Mouse (Mus musculus): ENCODE measurements around the gene Ptpdc1.

Gene Ptpdc1

GRCm38 (mm10) chr13:48625433-48626184 lies at the start of gene Ptpdc1:
Gene Ptpdc1 (minus strand): TSS chr13:48625664.
- peak; percentile 97 for DNase-seq

- DNase-seq, result no peak
Measured at GRCm38 (mm10) chr13:48674609-48675008, 49.1 kb upstream of the Ptpdc1 start.

- peak; percentile 37 for DNase-seq
Measured at GRCm38 (mm10) chr13:48672312-48672840, 46.9 kb upstream of the Ptpdc1 start.

- peak; percentile 48 for DNase-seq
Measured at GRCm38 (mm10) chr13:48668976-48669534, 43.6 kb upstream of the Ptpdc1 start.

- DNase-seq, result no peak
Measured at GRCm38 (mm10) chr13:48668091-48668975, 42.9 kb upstream of the Ptpdc1 start.

GRCm38 (mm10) chr13:48667461-48667860 lies 42.0 kb upstream of the Ptpdc1 start:
- no peak for DNase-seq

- peak; percentile 31 for DNase-seq
Measured at GRCm38 (mm10) chr13:48665656-48666597, 40.5 kb upstream of the Ptpdc1 start.

GRCm38 (mm10) chr13:48664916-48665655 lies 39.6 kb upstream of the Ptpdc1 start:
- DNase-seq, result peak; percentile 40

GRCm38 (mm10) chr13:48663988-48664339 lies 38.5 kb upstream of the Ptpdc1 start:
- DNase-seq, result no peak

- no peak for DNase-seq
Measured at GRCm38 (mm10) chr13:48663211-48663987, 37.9 kb upstream of the Ptpdc1 start.

GRCm38 (mm10) chr13:48662431-48663143 lies 37.1 kb upstream of the Ptpdc1 start, which contains the start of gene Barx1:
Gene Barx1 (plus strand): TSS chr13:48662998.
- DNase-seq, result peak; percentile 54

GRCm38 (mm10) chr13:48661561-48661960 lies 36.1 kb upstream of the Ptpdc1 start:
- DNase-seq, result no peak

GRCm38 (mm10) chr13:48660741-48661140 lies 35.3 kb upstream of the Ptpdc1 start:
- DNase-seq, result no peak

GRCm38 (mm10) chr13:48660221-48660734 lies 34.8 kb upstream of the Ptpdc1 start:
- DNase-seq, result peak; percentile 38

GRCm38 (mm10) chr13:48659254-48660220 lies 34.1 kb upstream of the Ptpdc1 start:
- peak; percentile 62 for DNase-seq

- DNase-seq, result peak; percentile 43
Measured at GRCm38 (mm10) chr13:48658588-48659253, 33.3 kb upstream of the Ptpdc1 start.

GRCm38 (mm10) chr13:48657791-48658190 lies 32.3 kb upstream of the Ptpdc1 start:
- peak; percentile 30 for DNase-seq

- peak; percentile 91 for DNase-seq
Measured at GRCm38 (mm10) chr13:48655637-48656036, 30.2 kb upstream of the Ptpdc1 start.

Measured in retina, postnatal 1 day (tissue).